ENCODE assay signal across 8 mouse cellular contexts in genomic region chr1:172028394-172029275, GRCm38 (mm10). TPM values are rescaled to one million over a fixed set of nuclear protein-coding genes. Genes with fewer than 3 reads are reported as not detected.
DNase-seq lines count a peak whose midpoint lies in the region; ATAC-seq and TF ChIP-seq lines count a peak whose summit lies in the region.

TSS of gene Vangl2 (minus strand) at chr1:172028444.

- peak within 1 kb of the TSS; percentile 81 for H3K4me3 ChIP-seq in embryonic facial prominence, embryonic 14.5 days (ENCODE audit: low read depth, low read length)
- H3K4me3 ChIP-seq in midbrain, postnatal 0 days (ENCODE audit: low read depth, low read length), result peak within 1 kb of the TSS; percentile 94

- peak within 1 kb of the TSS; percentile 92 for H3K9ac ChIP-seq in embryonic facial prominence, embryonic 14.5 days (ENCODE audit: low read depth, low read length)
- H3K9ac ChIP-seq in midbrain, postnatal 0 days (replicated peaks; ENCODE audit: low read length, poor library complexity, severe bottlenecking), result peak within 1 kb of the TSS; percentile 94

- H3K27ac ChIP-seq in embryonic facial prominence, embryonic 14.5 days (replicated peaks; ENCODE audit: low read depth, low read length), result peak within 1 kb of the TSS; percentile 95
- peak within 1 kb of the TSS; percentile 96 for H3K27ac ChIP-seq in midbrain, postnatal 0 days (ENCODE audit: low read depth, low read length)

- 42% methylated on average over 21 of the region's 21 CpGs for WGBS in embryonic facial prominence, embryonic 14.5 days
- WGBS in midbrain, postnatal 0 days, result 33% methylated on average over 21 of the region's 21 CpGs

- H3K9me3 ChIP-seq in embryonic facial prominence, embryonic 14.5 days (ENCODE audit: control insufficient read depth, low read length), result no peaks in the 10 kb centered on the region
- H3K9me3 ChIP-seq in midbrain, postnatal 0 days (ENCODE audit: low read length), result no peaks in the 10 kb centered on the region

- peaks cover 24% of the 10 kb centered on the region for H3K4me1 ChIP-seq in embryonic facial prominence, embryonic 14.5 days (ENCODE audit: control insufficient read depth, insufficient read depth, low read length)
- peaks cover 17% of the 10 kb centered on the region for H3K4me1 ChIP-seq in midbrain, postnatal 0 days (ENCODE audit: insufficient read depth, low read length)

- H3K36me3 ChIP-seq in embryonic facial prominence, embryonic 14.5 days (ENCODE audit: control insufficient read depth, insufficient read depth, low read length), result no peaks in the 10 kb centered on the region
- no peaks in the 10 kb centered on the region for H3K36me3 ChIP-seq in midbrain, postnatal 0 days (ENCODE audit: insufficient read depth, low read length)

- no peak for ATAC-seq in embryonic facial prominence, embryonic 14.5 days (ENCODE audit: low read depth)
- ATAC-seq in midbrain, postnatal 0 days (ENCODE audit: low FRiP score), result no peak

- DNase-seq in left cerebral cortex, adult 18-20 months (ENCODE audit: low spot score in 2 of 2), result no peak
- no peak for DNase-seq in left cerebral cortex, adult 11 months (ENCODE audit: low spot score)
- DNase-seq in embryonic facial prominence, embryonic 14.5 days (ENCODE audit: low spot score), result no peak
- DNase-seq in layer of hippocampus, postnatal 10 days (ENCODE audit: low spot score in 2 of 2), result no peak
- DNase-seq in midbrain, postnatal 0 days (ENCODE audit: low spot score), result no peak
- DNase-seq in adrenal gland, adult 2 months, result no peak
- DNase-seq in spleen, adult 18-20 months, result no peak
- no peak for DNase-seq in retina, embryonic 14.5 days (ENCODE audit: low spot score)

- no peaks in the 10 kb centered on the region for H3K27me3 ChIP-seq in embryonic facial prominence, embryonic 14.5 days (replicated peaks; ENCODE audit: control insufficient read depth, insufficient read depth, low read length)
- no peaks in the 10 kb centered on the region for H3K27me3 ChIP-seq in midbrain, postnatal 0 days (ENCODE audit: insufficient read depth, low read length)

- TF ChIP-seq CTCF in midbrain, postnatal 0 days (IDR thresholded peaks at IDR 0.05), result no peak

- H3K4me2 ChIP-seq in embryonic facial prominence, embryonic 14.5 days (ENCODE audit: low read depth, low read length), result peak within 1 kb of the TSS; percentile 65
- peak within 1 kb of the TSS; percentile 87 for H3K4me2 ChIP-seq in midbrain, postnatal 0 days (ENCODE audit: low read depth, low read length, poor library complexity, severe bottlenecking)

RNA-seq across cellular contexts. Expression of gene Vangl2, which starts in this region (rescaled TPM):
- total RNA-seq in left cerebral cortex, adult 18-20 months (2021), result 10 to 100 TPM; 10.2 to 13.7 TPM
- polyA plus RNA-seq in embryonic facial prominence, embryonic 14.5 days (2014; fragmentation: Nextera tagmentation; extraction: Ambion mirVana), result 13.5 and 16.7 TPM in 2 replicates
- 10 to 100 TPM; 32.3 to 33.0 TPM for total RNA-seq in layer of hippocampus, postnatal 10 days (2021)
- total RNA-seq in midbrain, postnatal 0 days (2014; rRNA removed), result 85.8 and 115 TPM in 2 replicates
- polyA plus RNA-seq in midbrain, postnatal 0 days (2015; fragmentation: Nextera tagmentation; extraction: Ambion mirVana), result 43.1 and 44.2 TPM in 2 replicates
- total RNA-seq in adrenal gland, adult 2 months (2021), result 1 to 10 TPM; 1.7 to 6.2 TPM
- polyA plus RNA-seq in adrenal gland, adult 2 months (2012; rRNA removed), result 2.9 and 3.6 TPM in 2 replicates
